Mouse (Mus musculus) small intestine, adult 10 weeks (tissue): ENCODE data around the gene Chil3. TPM values are rescaled to one million over a fixed set of nuclear protein-coding genes. Genes with fewer than 3 reads are reported as not detected.

Source experiments
- polyA plus RNA-seq: library from polyadenylated mRNA; stranded (reverse); fragments of 350-450 nt; fragmentation: Illumina TruSeq; extraction: RNeasy Lipid Tissue Mini Kit (QIAGEN cat#74804); gene quantifications from one replicate; pipeline ENCODE4 v1.2.3, GENCODE M21; 2014; ENCODE audit warnings: low replicate concordance

Gene Chil3
- polyA plus RNA-seq = not detected

DNA sequence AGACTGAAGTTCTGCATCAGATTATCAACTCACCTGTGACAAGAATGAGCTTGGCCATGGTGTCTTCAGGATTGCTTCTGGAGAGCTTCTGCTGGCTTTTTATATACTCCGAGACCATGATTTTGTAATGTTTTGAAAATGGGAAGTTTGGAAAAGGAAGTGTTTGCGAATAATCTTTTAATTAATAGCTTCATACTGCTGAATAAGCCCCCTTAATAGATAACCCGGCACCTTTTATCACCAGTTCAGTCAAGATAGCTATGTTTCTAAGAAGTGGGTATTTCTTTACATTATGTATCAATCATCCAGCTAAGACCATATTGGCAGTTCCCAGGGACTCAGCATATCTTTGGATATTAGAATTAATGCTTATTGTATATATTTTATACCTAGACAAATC, at the start of gene Chil3:
Gene Chil3 (minus strand): TSS at position 101 of the 400 bp plus-strand sequence.

GRCm38 (mm10) chr3:106112929-106113328, 54.4 kb downstream of the Chil3 start, which contains the start of gene Chia1:
Chia1 (plus strand) TSS chr3:106113229.

Other genes starting within 250 kb of the Chil3 start
- gene I830077J02Rik, start 234.9 kb downstream of the Chil3 start, polyA plus RNA-seq = 6.8 TPM
- gene Wdr77, start 208.2 kb downstream of the Chil3 start, polyA plus RNA-seq = 29.0 TPM
- gene Atp5f1, start 207.5 kb downstream of the Chil3 start, polyA plus RNA-seq = 2,243 TPM
- 1.7 TPM for gene Ovgp1, start 193.9 kb downstream of the Chil3 start, polyA plus RNA-seq
- gene Pifo, start 152.9 kb downstream of the Chil3 start, polyA plus RNA-seq = not detected
- not detected for gene Chil5, start 134.8 kb downstream of the Chil3 start, polyA plus RNA-seq
- gene Chia1, start 54.3 kb downstream of the Chil3 start, polyA plus RNA-seq = not detected
- not detected for gene Chil4, start 51.9 kb upstream of the Chil3 start, polyA plus RNA-seq
- 0.33 TPM for gene Chil6, start 238.6 kb upstream of the Chil3 start, polyA plus RNA-seq